Mouse (Mus musculus) left cerebral cortex, adult 11 months (tissue): Measurements from ENCODE around the gene Pnpla2.

ENCODE experiments used
- DNase-seq: peaks from one replicate; pipeline ENCODE4 v3.0.0; 2022; ENCODE audit warnings: low spot score

Gene Pnpla2

GRCm38 (mm10) chr7:141467230-141468030 is 12.4 kb downstream of the Pnpla2 start, which contains the start of gene Cd151:
Gene Cd151 (plus strand): TSS chr7:141467392.
- no peak for DNase-seq

- no peak for DNase-seq
Measured at GRCm38 (mm10) chr7:141468164-141468521, 13.1 kb downstream of the Pnpla2 start.

DNA sequence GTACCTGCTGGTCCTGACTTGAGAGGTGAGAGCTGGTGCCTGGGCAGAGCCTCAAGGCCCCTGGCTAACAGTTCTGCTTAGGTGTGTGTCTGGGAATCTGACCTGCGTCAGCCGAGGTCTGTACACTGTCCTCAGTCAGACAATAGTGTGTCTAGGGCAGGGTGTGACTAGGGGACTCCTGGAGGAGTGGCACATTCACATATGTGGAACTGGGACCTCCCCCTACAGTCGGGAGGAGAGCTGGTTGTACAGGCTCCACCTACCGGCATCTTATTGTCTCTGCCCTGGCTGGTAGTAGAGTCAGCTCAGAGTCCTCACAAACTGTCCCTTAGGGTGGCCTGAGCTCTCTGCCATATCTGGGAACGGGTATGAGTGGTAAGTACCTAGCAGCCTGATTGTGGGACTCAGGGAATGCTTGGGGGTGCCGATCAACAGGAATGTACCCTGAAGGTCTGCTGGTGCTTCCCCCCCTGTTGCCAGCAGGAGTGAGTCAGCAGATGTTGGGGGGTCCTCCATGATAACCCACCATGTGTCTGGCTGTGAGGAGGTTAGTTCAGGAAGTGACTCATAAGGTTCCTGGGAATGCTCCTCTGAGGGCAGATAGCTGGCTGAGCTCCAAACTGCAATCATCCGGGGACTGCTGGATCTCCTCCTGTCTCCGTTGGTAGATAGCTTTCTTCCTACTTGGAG is 13.7 kb downstream of the Pnpla2 start:
- DNase-seq = no peak

- no peak for DNase-seq
Measured at GRCm38 (mm10) chr7:141469352-141469751, 14.4 kb downstream of the Pnpla2 start.

DNA sequence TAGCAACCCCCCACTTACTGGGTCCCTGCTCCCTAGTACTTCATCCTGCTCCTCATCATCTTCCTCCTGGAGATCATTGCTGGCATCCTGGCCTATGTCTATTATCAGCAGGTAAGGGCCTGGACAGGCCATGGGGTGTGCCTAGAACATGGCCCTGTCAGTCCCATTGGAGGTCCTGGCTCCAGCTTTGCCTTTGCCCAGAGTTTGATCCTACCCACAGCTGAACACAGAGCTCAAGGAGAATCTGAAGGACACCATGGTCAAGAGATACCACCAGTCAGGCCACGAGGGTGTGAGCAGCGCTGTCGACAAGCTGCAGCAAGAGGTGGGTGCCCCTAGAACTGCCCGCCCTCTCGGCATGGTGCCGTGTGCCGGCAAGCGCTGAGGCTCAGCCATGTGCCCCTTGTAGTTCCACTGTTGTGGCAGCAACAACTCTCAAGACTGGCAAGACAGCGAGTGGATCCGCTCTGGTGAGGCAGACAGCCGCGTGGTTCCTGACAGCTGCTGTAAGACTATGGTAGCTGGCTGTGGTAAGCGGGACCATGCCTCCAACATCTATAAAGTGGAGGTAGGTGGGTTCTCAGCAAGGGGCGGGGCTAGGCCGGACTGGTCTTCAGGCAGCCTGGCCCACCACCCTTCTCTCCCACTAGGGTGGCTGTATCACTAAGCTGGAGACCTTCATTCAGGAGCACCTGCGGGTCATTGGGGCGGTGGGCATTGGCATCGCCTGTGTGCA is 15.1 kb downstream of the Pnpla2 start:
- DNase-seq = no peak

- no peak for DNase-seq
Measured at GRCm38 (mm10) chr7:141470637-141470944, 15.6 kb downstream of the Pnpla2 start.

GRCm38 (mm10) chr7:141471236-141471635 is 16.2 kb downstream of the Pnpla2 start:
- DNase-seq = no peak

- DNase-seq = no peak
Measured at GRCm38 (mm10) chr7:141472226-141472625, 17.2 kb downstream of the Pnpla2 start.

- no peak for DNase-seq
Measured at GRCm38 (mm10) chr7:141472763-141473162, 17.8 kb downstream of the Pnpla2 start.

DNA sequence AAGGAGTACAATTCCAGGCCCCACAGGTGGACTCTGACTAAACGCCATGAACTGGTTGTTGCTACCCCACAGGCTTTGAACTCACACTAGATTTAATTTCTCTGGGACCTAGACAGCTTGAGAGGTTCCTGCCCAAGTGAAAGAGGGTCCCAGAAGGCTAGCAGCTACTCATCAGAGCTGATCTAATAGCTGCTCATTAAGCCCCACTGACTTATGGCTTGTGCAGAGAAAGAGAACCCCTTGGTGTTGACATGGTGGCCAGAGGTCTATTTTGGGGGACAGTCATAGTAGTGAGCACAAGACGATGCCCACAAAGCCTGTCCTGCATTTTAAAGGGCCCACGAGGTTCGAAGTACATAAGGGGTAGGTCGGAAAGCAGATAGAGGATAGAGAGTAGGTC is 19.2 kb downstream of the Pnpla2 start:
- no peak for DNase-seq

GRCm38 (mm10) chr7:141475011-141475804 is 20.2 kb downstream of the Pnpla2 start, which contains the start of the genes Polr2l and Tspan4:
Gene Polr2l (minus strand): TSS chr7:141475132.
Gene Tspan4 (plus strand): TSS chr7:141475240.
- DNase-seq = no peak

- no peak for DNase-seq
Measured at GRCm38 (mm10) chr7:141475805-141476158, 20.8 kb downstream of the Pnpla2 start.

- DNase-seq = no peak
Measured at GRCm38 (mm10) chr7:141476226-141476980, 21.4 kb downstream of the Pnpla2 start.

DNA sequence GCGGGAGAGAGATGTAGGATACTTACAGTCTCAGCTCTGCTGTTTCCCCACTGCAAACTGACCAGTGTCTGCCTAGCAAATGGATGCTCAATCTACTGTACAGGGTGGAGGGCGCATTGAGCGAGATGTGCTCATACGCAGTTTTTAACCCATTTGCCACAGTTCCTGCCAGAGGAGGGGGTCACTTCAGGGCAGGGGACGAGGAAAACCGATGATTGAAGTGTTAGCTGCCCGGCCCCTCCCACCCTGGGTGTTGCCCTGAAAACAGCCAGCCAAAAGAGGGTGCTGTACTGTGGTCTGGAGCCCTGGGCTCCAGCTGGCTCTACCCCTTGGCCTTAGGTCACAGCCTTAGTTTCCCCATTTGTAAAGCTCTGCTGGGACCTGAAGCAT is 22.0 kb downstream of the Pnpla2 start:
- no peak for DNase-seq

GRCm38 (mm10) chr7:141477578-141478269 is 22.7 kb downstream of the Pnpla2 start:
- no peak for DNase-seq

GRCm38 (mm10) chr7:141478270-141478748 is 23.3 kb downstream of the Pnpla2 start:
- DNase-seq = no peak

GRCm38 (mm10) chr7:141480842-141481497 is 26.0 kb downstream of the Pnpla2 start:
- no peak for DNase-seq

- DNase-seq = no peak
Measured at GRCm38 (mm10) chr7:141481498-141482401, 26.8 kb downstream of the Pnpla2 start.

DNA sequence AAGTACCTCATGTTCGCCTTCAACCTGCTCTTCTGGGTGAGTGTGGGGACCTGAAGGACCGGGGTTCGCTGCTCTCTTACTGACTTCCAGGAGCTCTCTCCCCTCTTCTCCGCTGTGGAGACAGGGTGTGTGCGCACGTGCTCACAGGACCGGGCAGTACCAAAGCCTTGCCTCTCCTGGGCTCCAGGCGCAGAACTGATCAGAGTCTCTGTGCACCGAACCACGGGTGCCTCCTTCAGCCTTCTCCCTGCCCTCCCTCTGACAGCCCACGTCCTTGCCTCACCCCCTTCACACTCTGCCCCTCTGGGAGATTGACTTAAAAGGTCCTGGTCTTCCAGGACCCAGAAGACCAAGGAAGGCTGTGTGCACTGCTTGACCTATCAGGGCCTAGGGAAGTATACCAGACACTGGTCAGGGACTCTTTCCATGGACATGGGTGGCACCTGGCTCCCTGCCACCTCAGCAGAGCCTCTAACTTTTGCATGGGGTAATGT is 27.6 kb downstream of the Pnpla2 start:
- DNase-seq = no peak
